Mouse (Mus musculus) C2C12 (cell line): ENCODE results near the gene BC035947.

Experiments
- CEBPB ChIP-seq: IDR thresholded peaks from one replicate; pipeline ENCODE4 v1.6.1; 2011; ENCODE audit warnings: low read depth, mild to moderate bottlenecking, control low read depth, moderate library complexity
- CTCF ChIP-seq: IDR thresholded peaks from one replicate; pipeline ENCODE4 v1.5.1; 2011; ENCODE audit not compliant: control insufficient read depth, insufficient read depth, insufficient read length
- FOSL1 ChIP-seq: IDR thresholded peaks from one replicate; pipeline ENCODE4 v1.8.0; 2011; ENCODE audit warnings: mild to moderate bottlenecking, low read length; ENCODE audit not compliant: poor library complexity, insufficient read depth, severe bottlenecking
- MAX ChIP-seq: IDR thresholded peaks from one replicate; pipeline ENCODE4 v1.6.1; 2011; ENCODE audit warnings: mild to moderate bottlenecking, control low read depth
- MYOD1 ChIP-seq: IDR thresholded peaks from one replicate; pipeline ENCODE4 v1.6.1; 2011; ENCODE audit warnings: low read depth; ENCODE audit not compliant: control insufficient read depth, insufficient read length
- USF1 ChIP-seq: IDR thresholded peaks from one replicate; pipeline ENCODE4 v1.6.1; 2011; ENCODE audit warnings: low read depth, mild to moderate bottlenecking, control low read depth, moderate library complexity

GRCm38 (mm10) chr1:78534428-78535150 is 22.6 kb upstream of the BC035947 start:
- TF ChIP-seq MYOD1 (no peak), CTCF (no peak), CEBPB (no peak), FOSL1 (no peak), USF1 (no peak), MAX (no peak)
